Mouse (Mus musculus): ENCODE results near the gene Was. TPM values are rescaled to one million over a fixed set of nuclear protein-coding genes. Genes with fewer than 3 reads are reported as not detected.
"Not testable (repeated sequence)": the region's sequence is repeated elsewhere in the genome, so short reads cannot be mapped to it uniquely, and the experiment has no call there.

Gene Was
- 1 to 10 TPM; 1.4 to 1.5 TPM for total RNA-seq (2021)

DNA sequence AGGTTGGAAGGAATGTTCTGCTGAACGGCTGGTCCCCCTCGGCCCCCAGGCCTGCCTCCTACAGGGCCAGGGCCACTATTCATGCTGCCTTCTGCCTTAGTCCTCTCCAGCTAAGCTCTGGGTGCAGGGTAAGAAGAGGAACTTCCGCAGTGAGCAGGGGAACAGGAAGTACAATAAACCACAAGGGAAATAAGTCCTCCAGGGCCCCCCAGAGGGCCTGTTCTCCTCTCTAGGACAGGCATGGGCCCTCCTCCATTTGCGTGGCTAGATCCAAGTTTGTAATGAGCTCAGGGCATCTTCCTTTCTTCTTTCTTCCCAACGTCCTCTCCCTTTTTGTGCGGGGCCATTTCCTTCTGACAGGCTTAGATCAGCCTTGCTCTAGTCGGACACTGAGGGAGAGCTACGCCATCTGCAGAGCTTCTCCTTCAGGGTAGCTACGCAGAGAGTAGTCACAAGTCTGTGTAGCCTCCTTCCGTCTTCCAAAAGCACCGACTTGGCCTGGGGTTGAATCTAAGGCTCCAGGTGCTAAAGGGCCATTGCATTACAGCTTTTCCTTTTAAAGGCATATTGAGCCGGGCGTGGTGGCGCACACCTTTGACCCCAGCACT lies at the start of gene Was:
TSS of gene Was (minus strand) at position 153 of the 608 bp plus-strand sequence.
- intact Hi-C loops (cut with DNase I): no loop called here
- no peak for DNase-seq (ENCODE audit: extremely low spot score in 1 of 2, low spot score in 2 of 2)

DNA sequence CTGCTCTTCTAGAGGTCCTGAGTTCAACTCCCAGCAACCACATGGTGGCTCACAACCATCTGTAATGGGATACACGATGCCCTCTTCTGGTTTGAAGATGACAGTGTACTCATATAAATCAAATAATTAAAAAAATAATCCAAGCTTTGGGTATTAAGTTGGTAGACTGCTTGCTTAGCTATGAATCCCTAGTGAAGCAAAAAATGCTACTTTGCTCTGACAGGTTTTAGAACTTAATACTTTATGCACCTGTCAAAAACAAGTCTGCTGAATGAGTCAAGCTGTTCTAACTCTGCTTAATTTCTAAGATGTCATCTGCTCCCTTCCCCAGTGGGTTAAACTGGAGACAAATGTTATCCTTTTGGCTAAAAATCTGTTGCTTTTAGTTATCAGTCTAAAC lies 49.2 kb upstream of the Was start:
- no peak for DNase-seq (ENCODE audit: extremely low spot score in 1 of 2, low spot score in 2 of 2)
- intact Hi-C loops (cut with DNase I): no loop called here

DNA sequence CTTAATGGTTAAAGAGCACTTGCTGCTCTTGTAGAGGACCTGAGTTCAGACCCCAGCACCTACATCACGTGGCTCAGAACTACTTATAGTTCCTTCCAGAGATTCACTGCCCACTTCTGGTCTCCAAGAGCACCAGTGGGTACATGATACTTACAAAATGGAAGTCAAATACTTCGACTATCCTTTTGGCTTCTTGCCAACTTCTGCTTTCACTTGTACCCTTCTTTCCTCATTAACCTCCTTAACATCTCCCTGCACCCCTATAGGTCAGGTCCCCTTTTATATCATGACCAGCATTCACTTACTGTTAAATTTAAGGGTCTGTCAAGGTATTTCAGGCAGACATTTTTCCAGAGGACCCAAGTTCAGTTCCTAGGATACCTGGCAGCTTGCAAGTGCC lies 45.6 kb upstream of the Was start:
- intact Hi-C loops (cut with DNase I): no loop called here
- no peak for DNase-seq (ENCODE audit: extremely low spot score in 1 of 2, low spot score in 2 of 2)

DNA sequence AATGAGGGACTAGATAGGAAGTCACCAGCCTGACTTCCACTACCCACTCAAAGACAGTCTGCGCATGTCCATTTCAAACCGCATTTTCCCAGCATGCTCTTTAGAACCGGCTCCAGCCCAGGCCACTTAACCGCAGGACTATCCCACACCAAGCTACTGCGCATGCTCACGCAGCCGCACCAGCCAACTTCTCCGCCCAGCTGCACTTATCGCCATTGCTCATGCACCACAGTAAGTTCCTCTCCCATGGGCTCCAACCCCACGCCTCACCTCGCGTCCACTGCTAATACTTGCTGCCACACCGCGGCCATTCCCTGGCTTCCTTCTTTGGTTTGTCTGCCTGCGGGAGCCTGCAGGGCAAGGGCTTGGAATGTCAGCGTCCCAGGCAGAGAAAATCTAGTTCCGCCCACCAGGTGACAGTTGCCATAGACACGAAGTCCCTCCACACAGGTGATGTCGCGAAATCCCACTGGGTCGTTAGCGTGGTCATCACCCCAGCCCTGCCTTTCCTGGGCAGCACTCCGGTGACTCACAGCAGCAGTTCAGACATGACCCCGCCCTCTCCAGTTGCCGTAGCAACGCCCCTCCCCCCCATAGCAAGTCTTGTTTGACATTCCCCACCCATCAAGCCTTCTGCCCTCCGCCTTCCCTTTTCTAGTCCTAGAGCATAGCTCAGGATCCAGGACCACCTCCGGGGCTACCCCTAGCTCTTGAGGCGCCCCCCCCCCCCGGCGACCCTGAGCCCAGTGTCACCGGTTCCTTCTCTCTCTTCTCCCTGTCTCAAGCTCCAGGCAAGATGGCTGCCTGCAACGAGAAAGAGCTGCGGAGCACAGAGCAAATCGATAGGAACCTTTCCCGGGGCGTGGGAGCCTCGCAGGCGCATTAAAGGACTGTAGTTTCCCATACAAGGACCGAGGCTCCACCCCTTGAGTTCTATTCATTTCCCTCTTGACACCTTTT lies 42.0 kb upstream of the Was start, which contains the start of gene Wdr13:
TSS of gene Wdr13 (minus strand) at position 876 of the 960 bp plus-strand sequence.
- peak; percentile 84 to 93 for DNase-seq (ENCODE audit: extremely low spot score in 1 of 2, low spot score in 2 of 2)
- intact Hi-C loops (cut with DNase I): no loop called here

DNA sequence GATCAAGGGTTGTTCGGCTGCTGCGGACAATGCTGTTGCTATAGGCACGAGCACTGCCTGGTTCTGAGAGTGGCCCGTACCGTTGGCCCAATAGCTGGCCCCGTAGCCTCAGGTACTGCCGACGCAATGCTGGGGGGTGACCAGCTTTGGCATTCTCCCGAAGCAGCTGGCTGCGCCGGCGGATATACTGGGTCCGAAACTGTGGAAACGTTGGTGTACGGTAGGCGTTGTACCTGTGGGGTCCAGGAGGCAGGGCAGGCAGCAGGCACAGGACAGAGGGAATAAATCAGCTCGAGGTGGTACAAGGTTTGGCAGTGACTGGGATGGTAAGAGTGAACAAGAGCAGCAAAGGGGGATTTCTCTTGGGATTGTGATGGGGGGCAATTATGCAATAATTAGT lies 41.1 kb upstream of the Was start:
- peak in 1 of 2 experiments; percentile 29 for DNase-seq (ENCODE audit: extremely low spot score in 1 of 2, low spot score in 2 of 2)
- intact Hi-C loops (cut with DNase I): no loop called here

DNA sequence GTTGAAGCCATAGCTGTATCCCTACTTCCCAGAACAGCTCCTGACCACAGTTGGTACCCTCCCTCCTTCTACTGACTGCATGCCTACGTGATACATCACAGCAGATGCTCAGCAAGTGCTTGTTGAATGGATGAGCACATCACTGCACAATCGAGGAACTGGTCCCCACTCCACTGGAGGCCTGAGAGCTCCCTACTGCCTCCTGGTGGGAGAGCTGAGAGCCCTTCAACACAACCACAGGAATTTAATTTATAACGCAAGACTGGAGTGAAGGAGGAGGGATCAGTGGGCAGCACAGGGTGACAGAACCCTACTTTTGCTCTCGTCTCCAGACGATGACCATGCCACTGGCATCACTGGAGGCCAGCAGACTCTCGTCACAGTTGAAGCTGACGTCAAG lies 34.9 kb upstream of the Was start:
- DNase-seq (ENCODE audit: extremely low spot score in 1 of 2, low spot score in 2 of 2): peak in 1 of 2 experiments; percentile 19
- intact Hi-C loops (cut with DNase I): no loop called here

DNA sequence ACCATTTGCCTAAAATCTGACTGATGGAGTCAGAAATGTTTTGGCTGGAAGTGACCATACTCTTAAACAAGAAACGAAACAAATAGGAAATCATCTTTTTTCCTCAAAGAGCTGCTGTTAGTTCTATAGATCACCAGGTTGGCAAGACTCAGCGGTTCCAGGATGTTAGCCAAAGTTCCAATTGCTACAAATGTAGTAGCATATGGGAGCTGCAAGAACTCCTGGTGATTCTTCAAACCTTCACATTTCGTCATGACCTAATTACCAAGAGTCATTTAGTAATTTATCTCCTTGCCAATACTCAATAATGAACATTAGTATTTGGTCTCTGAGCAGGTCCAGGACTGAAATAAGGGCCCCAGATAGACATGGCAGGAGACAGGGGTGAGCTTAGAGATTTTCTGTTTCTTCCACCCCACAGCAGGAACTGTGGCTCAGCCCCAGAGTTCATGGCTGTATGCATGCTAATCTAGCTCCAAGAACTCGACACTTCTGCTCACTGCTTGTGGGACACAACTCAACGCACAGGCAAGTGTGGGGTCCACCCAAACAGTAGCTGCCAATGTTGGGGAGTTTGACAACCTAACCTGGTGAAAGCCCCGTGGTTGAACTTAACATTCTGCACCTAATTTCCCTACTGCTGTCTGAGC lies 33.6 kb upstream of the Was start:
- no peak for DNase-seq (ENCODE audit: extremely low spot score in 1 of 2, low spot score in 2 of 2)
- intact Hi-C loops (cut with DNase I): no loop called here

DNA sequence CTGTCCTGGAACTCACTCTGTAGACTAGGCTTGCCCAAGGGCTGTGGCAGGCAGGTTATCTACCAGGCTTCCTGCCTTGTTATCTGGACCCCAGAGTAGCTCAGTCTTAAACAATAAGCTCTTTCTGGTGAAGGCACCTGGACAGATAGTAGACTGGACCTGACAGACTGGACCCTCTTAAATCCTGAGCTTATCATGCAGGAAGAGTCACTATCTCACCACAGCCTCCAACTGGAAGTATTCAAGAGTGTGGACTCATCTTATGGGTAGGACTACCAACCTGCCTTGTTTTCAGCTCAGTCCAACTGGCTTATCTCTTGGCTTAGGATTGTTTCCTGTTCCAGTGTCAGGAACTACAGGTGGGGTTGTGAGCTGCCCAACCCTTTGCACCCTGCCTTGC lies 27.0 kb upstream of the Was start:
- intact Hi-C loops (cut with DNase I): no loop called here
- no peak for DNase-seq (ENCODE audit: extremely low spot score in 1 of 2, low spot score in 2 of 2)

DNA sequence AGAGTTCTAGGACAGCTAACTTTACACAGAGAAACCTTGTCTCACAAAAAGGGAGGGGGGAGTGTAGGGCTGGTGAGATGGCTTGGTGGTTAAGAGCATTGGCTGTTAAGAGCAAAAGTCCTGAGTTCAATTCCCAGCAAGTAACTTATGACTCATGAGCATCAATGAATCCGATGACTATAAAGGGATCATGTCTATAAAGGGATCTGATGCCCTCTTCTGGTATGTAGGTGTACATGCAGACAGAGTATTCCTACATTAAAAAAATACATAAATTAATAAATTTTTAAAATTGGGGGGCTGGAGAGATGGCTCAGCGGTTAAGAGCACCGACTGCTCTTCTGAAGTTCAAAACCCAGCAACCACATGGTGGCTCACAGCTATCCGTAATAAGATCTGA lies 25.0 kb upstream of the Was start:
- intact Hi-C loops (cut with DNase I): no loop called here

DNA sequence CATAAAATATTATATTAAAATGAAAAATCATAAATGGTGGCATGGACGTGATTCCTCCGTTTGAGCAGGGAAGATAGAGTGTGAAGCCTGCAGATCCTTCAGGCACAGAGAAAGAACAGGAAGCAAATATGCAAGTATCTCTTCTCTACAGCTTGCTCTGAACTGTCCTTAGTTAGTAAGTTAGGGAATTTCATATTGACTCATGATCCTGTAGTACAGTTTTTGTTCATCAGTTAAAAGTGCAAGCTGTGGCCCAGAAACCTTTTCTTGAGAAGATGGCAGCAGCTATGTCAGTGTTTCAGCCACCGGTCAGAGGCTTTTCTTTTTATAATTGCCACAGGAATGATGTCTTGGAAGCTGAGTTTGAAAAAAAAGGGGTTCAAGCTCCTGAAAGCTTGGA lies 14.7 kb upstream of the Was start:
- intact Hi-C loops (cut with DNase I): no loop called here

More for the DNA sequence above, 25.0 kb upstream of the Was start:
- no peak for DNase-seq (ENCODE audit: extremely low spot score in 1 of 2, low spot score in 2 of 2)

DNA sequence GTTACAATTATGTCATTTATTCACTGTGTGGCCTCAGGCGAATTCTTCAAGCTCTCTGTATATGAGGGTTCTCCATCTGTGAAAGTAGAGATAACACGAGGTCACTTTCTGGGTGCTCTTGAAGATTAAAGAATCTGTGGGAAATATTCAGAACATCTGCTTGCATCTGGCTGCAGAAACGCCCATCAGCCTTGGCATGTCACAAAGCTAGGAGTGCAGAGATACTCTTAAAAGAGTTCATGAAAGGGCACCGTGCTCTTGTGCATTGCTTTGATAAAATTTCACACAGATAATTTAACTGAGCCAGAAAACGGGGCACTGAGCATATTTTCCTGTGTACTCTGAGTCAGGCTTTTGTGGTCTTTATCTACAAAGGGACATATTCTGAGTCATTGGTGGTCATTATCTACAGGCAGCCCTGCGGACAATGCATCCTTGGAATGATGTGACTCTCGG lies 11.9 kb upstream of the Was start:
- intact Hi-C loops (cut with DNase I): no loop called here
- no peak for DNase-seq (ENCODE audit: extremely low spot score in 1 of 2, low spot score in 2 of 2)

More for the DNA sequence above, 14.7 kb upstream of the Was start:
- DNase-seq (ENCODE audit: extremely low spot score in 1 of 2, low spot score in 2 of 2): no peak

DNA sequence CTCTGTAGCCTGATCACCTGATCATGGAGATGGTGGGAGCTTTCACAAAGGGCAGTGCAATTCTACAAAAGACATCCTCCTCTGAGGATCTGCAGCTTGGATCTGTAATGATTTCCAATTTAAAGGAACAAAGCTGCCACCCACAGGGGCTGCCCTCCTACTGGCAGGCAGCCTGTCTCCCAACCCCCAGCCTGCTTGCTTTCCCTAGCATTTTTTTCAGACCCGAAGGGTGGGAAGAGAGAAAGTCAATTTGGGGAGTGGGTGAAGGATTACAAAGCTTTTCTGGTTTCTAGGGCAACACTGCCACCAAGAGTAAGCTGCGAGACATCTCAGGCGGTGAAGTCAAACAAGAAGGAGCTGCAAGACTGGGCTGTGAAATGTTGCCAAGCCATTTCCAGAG lies 10.7 kb upstream of the Was start:
- DNase-seq (ENCODE audit: extremely low spot score in 1 of 2, low spot score in 2 of 2): peak; percentile 71 to 83
- intact Hi-C loops (cut with DNase I): no loop called here

DNA sequence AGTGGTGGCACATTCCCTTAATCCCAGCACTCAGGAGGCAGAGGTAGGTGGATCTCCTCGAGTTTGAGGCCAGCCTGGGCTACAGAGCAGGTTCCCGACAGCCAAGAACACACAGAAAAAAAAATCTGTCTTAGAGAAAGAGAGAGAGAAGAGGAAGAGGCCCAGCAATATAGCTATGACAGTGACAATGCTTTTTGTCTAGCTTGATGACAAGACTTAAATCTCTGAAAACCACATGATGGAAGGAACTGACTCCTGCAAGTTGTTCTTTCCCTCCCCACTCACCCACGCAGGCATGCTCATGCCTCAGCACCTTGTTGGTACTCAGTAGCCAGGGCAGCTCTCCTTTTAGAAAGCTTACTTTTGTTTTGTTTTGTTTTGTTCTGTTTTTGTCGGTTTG lies 9.1 kb upstream of the Was start:
- no peak for DNase-seq (ENCODE audit: extremely low spot score in 1 of 2, low spot score in 2 of 2)
- intact Hi-C loops (cut with DNase I): no loop called here

DNA sequence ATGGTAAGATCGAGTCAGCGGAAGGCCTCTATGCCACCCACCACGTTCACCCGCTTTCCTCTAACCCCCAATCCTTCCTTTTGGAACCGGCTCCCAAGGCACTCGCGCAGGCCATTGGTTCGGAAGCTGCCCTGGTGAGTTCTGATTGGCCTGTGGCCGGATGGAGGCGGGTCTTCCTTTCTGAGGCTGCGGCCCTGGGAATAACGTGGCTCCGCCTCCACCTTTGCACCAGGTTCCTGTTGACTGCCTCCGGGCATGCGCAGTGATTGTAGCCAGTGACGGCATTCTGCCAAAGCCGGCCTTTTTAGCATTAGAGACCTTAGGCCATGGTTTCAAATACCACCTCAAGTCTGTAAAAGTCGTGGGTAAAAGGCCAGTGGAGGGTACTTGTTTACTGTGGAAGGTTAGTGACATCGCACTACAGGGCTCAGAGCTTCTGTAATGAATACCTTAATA lies 6.5 kb upstream of the Was start:
- intact Hi-C loops (cut with DNase I): no loop called here
- peak; percentile 96 to 97 for DNase-seq (ENCODE audit: extremely low spot score in 1 of 2, low spot score in 2 of 2)

DNA sequence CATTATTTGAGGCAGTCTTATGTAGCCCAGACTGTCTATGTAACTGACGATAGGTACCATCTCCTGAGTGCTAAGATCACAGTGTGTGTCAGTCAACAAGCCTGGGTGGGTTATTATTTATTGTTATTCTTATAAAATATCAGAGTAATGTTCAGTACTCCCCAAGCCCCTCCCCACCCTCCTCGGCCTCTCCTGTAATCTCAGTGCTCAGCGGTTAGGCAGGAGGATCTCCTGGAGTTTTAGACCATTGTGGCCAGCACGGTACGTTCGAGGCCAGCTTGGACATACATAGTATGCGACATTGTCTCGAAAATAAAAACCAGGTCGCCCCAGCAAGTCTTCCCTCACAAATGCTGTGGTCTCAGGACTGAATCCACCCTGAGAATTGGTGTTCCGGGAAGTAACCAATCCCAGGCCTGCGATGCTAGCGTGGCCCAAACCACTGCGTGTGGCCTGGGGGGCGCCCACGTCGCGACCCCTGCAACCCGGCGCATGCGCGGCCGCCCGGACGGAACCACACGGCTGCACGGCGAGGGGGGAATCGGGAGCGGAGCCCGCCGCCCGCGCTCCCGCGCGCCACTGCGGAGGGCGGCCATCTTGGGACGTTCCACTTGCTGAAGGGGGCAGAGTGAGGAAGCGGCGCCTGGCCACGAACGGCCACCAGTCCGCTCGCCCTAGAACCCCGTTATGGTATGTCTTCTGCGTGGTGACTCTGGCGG lies 5.9 kb upstream of the Was start:
- intact Hi-C loops (cut with DNase I): not testable (repeated sequence)
- DNase-seq (ENCODE audit: extremely low spot score in 1 of 2, low spot score in 2 of 2): peak; percentile 78 to 81

DNA sequence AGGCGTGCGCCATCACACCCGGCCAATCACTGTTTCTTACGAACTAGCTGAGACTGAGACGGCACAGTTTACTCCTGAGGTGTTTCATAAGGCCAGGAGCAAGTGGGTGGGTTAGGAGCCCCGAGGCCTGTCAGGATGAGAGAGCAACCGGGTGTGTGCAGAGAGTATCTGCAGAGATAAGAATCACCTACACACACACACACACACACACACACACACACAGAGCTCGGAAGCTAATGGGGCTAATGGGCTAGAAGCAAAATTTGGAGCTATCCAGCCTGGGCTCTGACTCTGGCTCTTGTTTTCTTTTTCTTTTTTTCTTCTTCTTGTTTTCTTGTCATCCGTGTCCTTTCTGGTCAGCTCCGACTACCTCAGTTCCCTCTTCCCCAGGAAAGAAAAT lies 5.2 kb upstream of the Was start:
- no peak for DNase-seq (ENCODE audit: extremely low spot score in 1 of 2, low spot score in 2 of 2)
- intact Hi-C loops (cut with DNase I): no loop called here

DNA sequence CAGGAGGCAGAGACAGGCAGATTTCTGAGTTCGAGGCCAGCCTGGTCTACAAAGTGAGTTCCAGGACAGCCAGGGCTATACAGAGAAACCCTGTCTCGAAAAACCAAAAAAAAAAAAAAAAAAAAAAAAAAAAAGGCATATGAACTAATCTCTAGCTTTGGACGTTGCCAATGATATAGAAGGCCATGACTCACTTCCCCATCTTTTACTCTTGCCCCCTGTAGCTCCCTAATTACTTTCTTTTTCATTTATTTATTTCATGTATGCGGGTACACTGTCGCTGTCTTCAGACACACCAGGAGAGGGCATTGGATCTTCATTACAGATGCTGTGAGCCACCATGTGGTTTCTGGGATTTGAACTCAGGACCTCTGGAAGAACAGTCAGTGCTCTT lies 653 bp upstream of the Was start:
- DNase-seq (ENCODE audit: extremely low spot score in 1 of 2, low spot score in 2 of 2); intact Hi-C loops (cut with DNase I): not testable (repeated sequence)

DNA sequence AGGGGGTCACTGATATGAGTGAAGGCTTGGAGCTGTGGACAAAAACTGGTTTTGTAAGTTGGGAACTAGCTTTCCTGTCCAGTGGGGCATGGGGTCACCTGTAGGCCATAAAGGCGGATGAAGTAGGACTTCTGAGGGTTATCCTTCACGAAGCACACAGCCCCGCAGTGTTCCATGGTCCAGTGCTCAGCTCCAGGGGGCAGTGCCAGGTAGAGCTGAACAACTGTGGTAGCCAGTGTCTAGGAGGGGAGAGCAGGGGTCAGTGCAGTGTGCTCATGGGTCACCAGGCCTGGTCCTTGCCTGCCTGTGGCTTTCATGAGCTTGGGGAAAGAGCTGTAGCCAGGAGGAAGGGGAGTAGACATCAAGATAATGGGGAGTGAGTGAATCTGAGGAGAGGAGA lies 552 bp downstream of the Was start:
- intact Hi-C loops (cut with DNase I): no loop called here
- no peak for DNase-seq (ENCODE audit: extremely low spot score in 1 of 2, low spot score in 2 of 2)

DNA sequence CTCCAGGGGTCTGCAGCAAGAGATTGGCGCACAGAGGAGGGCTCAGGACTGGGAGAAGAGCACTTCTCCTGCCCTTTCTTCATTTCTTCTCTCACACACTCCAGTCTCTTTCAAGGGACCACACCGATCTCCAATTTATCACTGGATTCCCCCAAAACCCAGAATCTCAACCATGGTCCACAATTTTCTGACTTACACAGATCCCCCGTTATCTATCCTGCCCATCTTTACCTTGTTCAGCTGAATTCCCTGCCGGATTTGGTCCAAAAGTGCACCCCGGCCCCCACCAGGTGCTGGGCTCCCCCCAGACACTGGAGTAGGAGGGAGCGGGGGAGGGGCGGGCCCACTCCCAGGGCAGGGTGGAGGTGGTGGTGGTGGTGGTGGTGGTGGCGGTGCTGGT lies 4.7 kb downstream of the Was start:
- intact Hi-C loops (cut with DNase I): no loop called here
- peak in 1 of 2 experiments; percentile 23 for DNase-seq (ENCODE audit: extremely low spot score in 1 of 2, low spot score in 2 of 2)
